Mouse (Mus musculus) monocyte, adult 2 months (primary cell): ENCODE data around the gene Krt33a.

Experiments used
- DNase-seq, 2 experiments: peaks; one replicate each; pipeline ENCODE4 v3.0.0; 2022; ENCODE audit warnings: low spot score in 2 of 2, low read depth in 1 of 2

Krt33a gene

DNA sequence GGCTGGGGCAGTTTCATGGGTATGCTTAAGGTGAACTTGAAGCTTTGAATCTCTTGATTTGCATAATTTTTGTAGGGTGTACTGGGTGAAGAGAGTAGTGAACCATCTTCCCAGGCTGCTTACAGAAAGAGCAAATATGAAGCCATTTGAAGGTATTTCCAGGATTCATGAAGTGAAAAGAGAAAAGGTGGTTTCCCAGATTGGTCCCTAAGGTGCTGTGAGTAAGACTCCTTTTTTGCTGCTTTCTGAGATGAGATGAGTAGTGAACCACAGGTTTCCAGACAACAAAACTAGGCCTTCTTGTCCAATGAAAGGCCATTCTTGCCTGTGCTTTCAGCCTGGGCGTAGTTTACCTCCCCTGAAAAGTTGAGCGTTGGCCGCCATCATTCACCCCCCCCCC is 27.5 kb downstream of the Krt33a start:
- DNase-seq, result no peak

DNA sequence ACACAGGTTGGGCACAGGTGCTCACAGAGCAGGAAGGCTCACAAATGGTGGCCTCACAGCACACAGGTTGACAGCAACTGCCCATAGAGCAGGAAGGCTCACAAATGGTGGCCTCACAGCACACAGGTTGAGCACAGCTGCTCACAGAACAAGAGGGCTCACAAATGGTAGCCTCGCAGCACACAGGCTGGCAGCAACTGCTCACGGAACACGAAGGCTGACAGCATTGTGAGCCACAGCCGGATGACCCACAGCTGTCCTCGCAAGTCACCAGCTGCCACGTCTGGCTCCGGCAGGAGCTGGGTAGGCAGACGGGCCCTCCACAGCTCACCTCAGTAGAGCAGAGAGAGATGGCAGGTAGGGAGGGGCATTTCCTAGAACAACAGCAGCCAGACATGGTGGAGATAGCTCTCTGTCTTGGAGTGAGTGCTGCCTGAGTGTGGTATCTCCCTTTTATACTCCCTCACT is 29.8 kb downstream of the Krt33a start, which contains the start of gene Krtap16-1:
Gene Krtap16-1 (minus strand): TSS at position 418 of the 468 bp plus-strand sequence.
- DNase-seq, result no peak

DNA sequence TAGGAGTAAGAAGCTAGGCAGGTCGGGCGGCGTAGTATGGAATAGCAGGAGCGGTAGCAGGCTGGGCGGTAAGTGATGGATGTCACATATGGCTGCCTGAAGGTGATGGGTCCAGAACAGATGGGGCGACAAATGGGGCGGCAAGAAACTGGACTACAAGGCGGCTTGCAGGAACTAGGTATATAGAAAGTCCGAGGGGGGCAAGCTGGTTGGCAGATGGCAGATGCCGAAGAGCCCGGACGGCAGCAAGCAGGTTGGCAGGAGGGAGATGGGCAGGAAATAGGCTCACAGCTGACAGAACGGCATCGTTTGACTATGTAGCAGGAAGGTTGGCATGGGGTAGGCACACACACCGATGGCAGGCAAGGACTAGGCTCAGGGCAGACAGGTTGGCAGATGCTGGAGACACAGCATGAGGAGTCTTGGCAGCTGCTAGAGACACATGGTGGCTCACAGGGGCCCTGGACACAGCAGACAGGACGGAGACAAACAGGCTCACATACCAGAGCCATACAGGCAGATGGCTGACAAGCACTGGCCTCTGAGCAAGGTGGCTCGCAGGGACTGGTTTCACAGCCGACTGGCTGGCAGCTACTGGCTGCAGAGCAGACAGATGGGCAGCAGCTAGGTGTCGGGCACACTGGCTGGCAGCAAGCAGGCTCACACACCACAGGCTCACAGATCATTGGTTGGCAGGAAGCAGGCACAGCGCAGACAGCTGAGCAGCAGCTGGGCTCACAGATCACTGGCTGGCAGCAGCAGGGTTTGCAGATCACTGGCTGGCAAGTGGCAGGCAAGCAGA is 30.5 kb downstream of the Krt33a start:
- DNase-seq, result no peak

DNA sequence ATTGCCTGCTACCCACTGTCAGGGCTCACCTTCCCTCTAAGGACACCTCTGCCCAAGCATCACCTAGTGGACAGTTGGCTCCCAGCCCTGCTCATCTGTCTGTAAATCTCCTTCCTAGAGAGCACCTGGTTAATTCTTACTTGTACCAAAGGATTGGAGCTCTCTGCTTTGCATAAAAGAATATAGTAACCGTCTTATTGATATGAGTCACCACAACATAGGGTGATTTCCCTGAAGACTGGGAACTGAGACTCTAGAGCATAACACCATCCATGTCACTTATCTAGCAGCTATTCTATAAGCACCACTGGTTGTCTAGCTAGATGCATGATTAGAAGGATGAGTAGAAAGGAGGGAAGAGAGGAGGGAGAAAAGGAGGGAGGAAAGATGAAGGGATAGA is 32.6 kb downstream of the Krt33a start:
- no peak for DNase-seq

DNA sequence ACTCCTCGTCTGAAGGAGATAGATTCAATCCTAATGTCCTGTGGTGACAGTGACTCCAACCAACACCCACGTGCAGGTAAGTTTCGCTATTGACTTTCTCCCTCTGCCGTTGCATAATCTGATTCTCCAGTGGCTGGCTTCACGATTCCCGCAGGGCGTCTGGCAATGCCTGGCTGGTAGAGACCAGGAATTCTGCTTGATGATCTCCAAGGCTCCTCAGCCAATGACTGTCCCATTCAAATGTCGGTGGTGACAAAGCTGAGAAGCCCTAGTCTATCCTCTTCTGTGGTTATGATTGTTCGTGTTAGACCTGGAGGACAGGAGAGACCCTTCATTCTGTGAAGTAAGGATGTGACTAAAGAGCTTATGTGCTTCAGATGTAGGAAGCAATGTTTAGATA is 33.3 kb downstream of the Krt33a start:
- DNase-seq, result no peak

DNA sequence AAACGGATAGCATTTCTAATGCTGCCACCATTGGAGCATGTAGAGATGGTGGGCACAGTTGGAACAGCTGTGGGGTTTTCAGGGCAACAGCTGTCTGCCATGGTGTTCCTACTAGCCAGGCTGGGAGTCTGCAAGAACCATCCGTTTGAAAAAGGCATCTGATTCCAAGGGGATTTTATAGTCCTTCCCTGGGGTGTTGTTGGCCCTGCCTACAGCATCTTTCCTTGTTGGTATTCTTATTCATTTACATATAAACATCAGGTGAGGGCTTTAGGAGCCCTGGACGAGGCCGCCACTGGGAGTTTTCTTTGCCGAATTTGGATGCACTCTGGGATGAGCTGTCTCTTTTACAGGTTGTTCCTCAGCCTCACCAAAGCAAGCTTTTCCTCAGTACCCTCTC is 37.1 kb downstream of the Krt33a start, which contains the start of gene Krtap29-1:
Gene Krtap29-1 (minus strand): TSS at position 101 of the 400 bp plus-strand sequence.
- DNase-seq, result no peak

DNA sequence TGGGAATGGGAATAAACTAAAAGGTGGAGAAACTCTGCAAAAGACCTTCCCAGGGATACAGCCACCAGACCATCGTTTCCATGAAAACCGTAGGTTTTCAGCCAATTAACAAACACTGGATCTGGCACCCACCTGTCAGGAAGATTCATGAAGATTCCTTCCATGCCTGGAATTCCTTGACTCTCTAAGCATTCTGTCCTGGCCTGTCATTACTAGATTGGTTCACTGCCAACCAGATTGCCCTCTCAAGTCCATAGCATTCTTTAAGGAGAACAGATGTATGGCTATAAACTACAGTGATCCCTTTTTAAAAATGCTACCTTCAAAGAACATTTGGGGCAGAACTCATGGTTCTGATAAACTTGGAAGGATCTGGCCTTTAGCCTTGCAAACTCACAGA is 50.1 kb downstream of the Krt33a start:
- DNase-seq, result no peak

DNA sequence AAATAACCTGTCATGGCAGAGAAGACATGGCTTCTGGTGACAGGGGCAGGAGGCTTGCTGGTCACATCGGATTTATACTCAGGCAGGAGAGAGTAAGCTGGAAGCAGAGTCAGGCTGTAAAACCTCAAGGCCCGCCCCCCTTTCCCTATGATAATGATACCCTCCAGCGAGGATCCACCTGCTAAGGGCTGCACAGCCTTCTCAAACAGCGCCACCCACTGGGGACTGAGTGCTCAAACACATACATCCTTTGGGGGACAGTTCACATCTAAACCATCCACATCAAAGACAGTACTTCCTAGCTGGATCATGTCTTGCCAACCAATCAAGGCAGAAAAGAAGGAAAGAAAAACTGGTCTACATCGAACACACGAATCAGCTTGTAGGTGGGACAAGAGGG is 51.8 kb downstream of the Krt33a start:
- no peak for DNase-seq
